Mouse (Mus musculus) layer of hippocampus, adult 6 months (tissue): Measurements from ENCODE around the gene Vmn2r118. TPM values are rescaled to one million over a fixed set of nuclear protein-coding genes. Genes with fewer than 3 reads are reported as not detected.

ENCODE experiments used
- long read RNA-seq, 2 experiments: library from polyadenylated mRNA; unstranded; transcript quantifications; one replicate each; pipeline ENCODE4 v2.0.0; 2019 to 2020
- polyA plus RNA-seq: library from polyadenylated mRNA; unstranded; fragments of <200 nt; fragmentation: Nextera tagmentation; gene quantifications from 2 replicates; pipeline ENCODE4 v1.2.3, GENCODE M21; 2021

Vmn2r118 gene
- polyA plus RNA-seq: not detected in 2 replicates
- long read RNA-seq, experiment 1: 0 reads
- long read RNA-seq, experiment 2: 0 reads

DNA sequence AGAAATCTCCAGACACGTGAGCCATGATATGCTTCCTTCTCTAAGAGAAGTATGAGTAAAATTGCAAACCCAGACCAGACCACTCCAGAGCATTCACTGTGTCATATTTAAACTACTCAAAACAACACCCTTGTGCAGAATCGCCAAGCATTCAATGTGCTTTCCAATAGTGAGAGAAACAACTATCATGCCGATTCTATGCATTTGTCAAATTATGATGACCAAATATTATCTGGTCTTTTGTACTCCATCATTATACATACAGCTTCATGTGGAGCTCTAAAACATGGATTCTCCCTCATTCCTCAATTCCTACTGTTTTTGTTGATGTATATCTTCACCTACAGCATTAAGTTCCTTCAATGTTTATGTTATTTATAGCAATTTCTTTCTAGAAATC, at the start of gene Vmn2r118:
TSS of gene Vmn2r118 (minus strand) at position 101 of the 400 bp plus-strand sequence.

Other genes starting within 250 kb of the Vmn2r118 start
- 6.4 and 7.3 TPM in 2 replicates for gene St6gal2, start 179.8 kb downstream of the Vmn2r118 start, polyA plus RNA-seq
- 1.2 and 1.5 TPM in 2 replicates for gene Pot1b, start 87.4 kb upstream of the Vmn2r118 start, polyA plus RNA-seq
- gene Adgre4, start 124.8 kb upstream of the Vmn2r118 start, polyA plus RNA-seq: not detected in 2 replicates